Mouse (Mus musculus): ENCODE measurements around the gene Rfxap.

DNA sequence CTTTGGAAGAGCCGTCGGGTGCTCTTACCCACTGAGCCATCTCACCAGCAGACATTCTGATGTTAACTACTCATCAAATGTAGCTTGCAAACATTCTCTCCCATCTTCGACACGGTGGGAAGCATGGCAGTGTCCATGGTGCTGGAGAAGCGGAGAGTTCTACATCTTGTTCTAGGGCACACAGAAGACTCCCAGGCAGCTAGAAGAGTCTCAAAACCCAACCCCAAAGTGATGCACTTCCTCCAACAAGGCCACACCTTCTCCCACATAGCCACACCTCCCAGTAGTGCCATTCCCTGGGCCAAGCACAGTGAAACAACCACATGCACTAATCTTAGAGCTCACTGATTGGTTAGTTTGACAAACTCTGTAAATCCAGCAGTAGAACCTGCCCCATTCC is 1.5 kb upstream of the Rfxap start:
- no peak for TF ChIP-seq CTCF (IDR thresholded peaks at IDR 0.05; ENCODE audit: low read depth, low read length)
- no peak for TF ChIP-seq EP300 (IDR thresholded peaks at IDR 0.05; ENCODE audit: insufficient read depth, low read depth, low read length)

Measured in ES-Bruce4 (cell line).